Mouse (Mus musculus): ENCODE results near the gene Gm4924. TPM values are rescaled to one million over a fixed set of nuclear protein-coding genes. Genes with fewer than 3 reads are reported as not detected.

Gm4924 gene
- total and polyA plus RNA-seq, 3 experiments, result 5.7 to 10.8 (median 9.2) TPM

DNA sequence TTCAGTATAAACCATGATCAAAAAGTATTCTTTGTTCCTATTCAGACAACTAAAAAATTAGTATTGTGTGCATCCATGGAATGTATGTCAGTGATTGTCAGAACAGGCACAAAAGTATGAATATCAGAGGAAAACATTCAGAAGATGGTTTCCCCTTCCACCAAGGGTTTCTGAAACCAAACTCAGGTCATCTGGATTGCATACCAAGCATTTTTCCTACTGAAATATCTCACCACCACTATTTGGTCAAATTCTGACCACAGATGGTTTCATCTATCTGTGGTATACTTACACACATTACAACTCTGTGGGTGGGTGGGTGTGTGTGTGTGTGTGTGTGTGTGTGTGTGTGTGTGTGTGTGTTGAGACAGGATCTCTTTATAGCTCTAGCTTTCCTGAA, 69.6 kb downstream of the Gm4924 start:
- H3K36me3 ChIP-seq (replicated peaks in 1 of 2; ENCODE audit: control insufficient read depth in 1 of 2, insufficient read depth in 1 of 2, low read length in 1 of 2), result no peaks in the 10 kb centered on the region
- no peak overlapping the region for H3K4me3 ChIP-seq (replicated peaks in 1 of 3; ENCODE audit: low read depth in 2 of 3, low read length in 2 of 3, poor library complexity in 1 of 3)
- no peaks in the 10 kb centered on the region for H3K9me3 ChIP-seq (replicated peaks; ENCODE audit: low read length)
- no peak overlapping the region for H3K4me2 ChIP-seq (ENCODE audit: insufficient read depth, low read depth, poor library complexity, severe bottlenecking)
- no peak overlapping the region for H3K27ac ChIP-seq (ENCODE audit: insufficient read depth, low read depth)
- dilution Hi-C loops (cut with MboI; ENCODE audit: extremely low pct_ligation_motif_present, extremely low pct_unique_long_range_greater_than_20kb, low sequenced_read_pairs), result no loop called here
- no peaks in the 10 kb centered on the region for H3K4me1 ChIP-seq (ENCODE audit: control insufficient read depth in 1 of 2, insufficient read depth in 2 of 2)
- in situ Hi-C loops (cut with MboI; ENCODE audit: low pct_ligation_motif_present, low pct_unique_long_range_greater_than_20kb, low sequenced_read_pairs), result no loop called here
- no peak for DNase-seq (ENCODE audit: extremely low read depth)
- no peak overlapping the region for H3K9ac ChIP-seq (ENCODE audit: insufficient read depth, low read depth)
- TF ChIP-seq ELF1 (IDR thresholded peaks at IDR 0.05; ENCODE audit: low read depth, low read length) (no peak), SMC3 (IDR thresholded peaks at IDR 0.05; ENCODE audit: low read depth, low read length) (no peak), USF2 (conservative IDR thresholded peaks at IDR 0.05; ENCODE audit: low read depth, low read length) (no peak), TCF12 (IDR thresholded peaks at IDR 0.05; ENCODE audit: low read depth, low read length) (no peak), MYC (IDR thresholded peaks at IDR 0.05; ENCODE audit: low read depth, low read length) (no peak), CTCF (conservative IDR thresholded peaks at IDR 0.05 in 1 of 2, IDR thresholded peaks at IDR 0.05 in 1 of 2; ENCODE audit: low read depth in 2 of 2, low read length in 2 of 2) (no peak), USF1 (IDR thresholded peaks at IDR 0.05; ENCODE audit: low read depth, low read length) (no peak), GABPA (IDR thresholded peaks at IDR 0.05; ENCODE audit: insufficient replicate concordance, low read depth, low read length) (no peak), MAFK (IDR thresholded peaks at IDR 0.05; ENCODE audit: insufficient replicate concordance, low read length) (no peak), CHD1 (IDR thresholded peaks at IDR 0.05; ENCODE audit: low read depth, low read length) (no peak), KAT2A (IDR thresholded peaks at IDR 0.05; ENCODE audit: insufficient replicate concordance, low read length) (no peak), ZKSCAN1 (IDR thresholded peaks at IDR 0.05; ENCODE audit: borderline replicate concordance, low read depth, low read length) (no peak), EP300 (IDR thresholded peaks at IDR 0.05; ENCODE audit: low read length) (no peak)
- H3K27me3 ChIP-seq (replicated peaks), result no peaks in the 10 kb centered on the region
- H3K79me2 ChIP-seq (replicated peaks; ENCODE audit: control insufficient read depth, extremely low read depth, insufficient read depth, poor library complexity, severe bottlenecking), result no peaks in the 10 kb centered on the region

Other genes with a start within 250 kb of the Gm4924 start
- gene AU041133, start 226.2 kb upstream of the Gm4924 start, total RNA-seq (2012; rRNA removed), result 2.6 and 2.8 TPM in 2 replicates
- gene AU041133, start 226.2 kb upstream of the Gm4924 start, total RNA-seq (2014; rRNA removed), result 4.7 and 5.0 TPM in 2 replicates
- gene AU041133, start 226.2 kb upstream of the Gm4924 start, polyA plus RNA-seq (2012; ENCODE audit: insufficient read length, low read depth), result 1.3 and 1.7 TPM in 2 replicates
- gene Zfp938, start 113.0 kb upstream of the Gm4924 start, total RNA-seq (2012; rRNA removed), result 5.6 and 7.1 TPM in 2 replicates
- 18.6 and 22.9 TPM in 2 replicates for gene Zfp938, start 113.0 kb upstream of the Gm4924 start, total RNA-seq (2014; rRNA removed)
- 8.3 and 9.0 TPM in 2 replicates for gene Zfp938, start 113.0 kb upstream of the Gm4924 start, polyA plus RNA-seq (2012; ENCODE audit: insufficient read length, low read depth)
- under 0.01 TPM in 1 of 2 replicates, not detected in the other for gene 4932415D10Rik, start 37.7 kb upstream of the Gm4924 start, total RNA-seq (2012; rRNA removed)
- 0.03 TPM in 1 of 2 replicates, not detected in the other for gene 4932415D10Rik, start 37.7 kb upstream of the Gm4924 start, total RNA-seq (2014; rRNA removed)
- gene 4932415D10Rik, start 37.7 kb upstream of the Gm4924 start, polyA plus RNA-seq (2012; ENCODE audit: insufficient read length, low read depth), result 0.08 TPM in 1 of 2 replicates, not detected in the other
- not detected in 2 replicates for gene Gm1553, start 138.4 kb downstream of the Gm4924 start, total RNA-seq (2012; rRNA removed)
- not detected in 2 replicates for gene Gm1553, start 138.4 kb downstream of the Gm4924 start, total RNA-seq (2014; rRNA removed)
- not detected in 2 replicates for gene Gm1553, start 138.4 kb downstream of the Gm4924 start, polyA plus RNA-seq (2012; ENCODE audit: insufficient read length, low read depth)